Mouse (Mus musculus): Measurements from ENCODE around the gene Mamstr.

GRCm38 (mm10) chr7:45596107-45596506, 43.7 kb upstream of the Mamstr start:
- TF ChIP-seq POLR2A (IDR thresholded peaks at IDR 0.05; ENCODE audit: extremely low read depth, insufficient read depth, low read length): no peak
- no peak for TF ChIP-seq CTCF (IDR thresholded peaks at IDR 0.05; ENCODE audit: extremely low read depth, insufficient read depth, low read length)
